Mouse (Mus musculus) R1 (cell line): ENCODE measurements around the gene Unc119.

ENCODE experiments used
- DNase-seq: peaks from one replicate; pipeline ENCODE4 v3.0.0-alpha.2; 2018; ENCODE audit warnings: low read depth, low spot score

Unc119 gene

DNA sequence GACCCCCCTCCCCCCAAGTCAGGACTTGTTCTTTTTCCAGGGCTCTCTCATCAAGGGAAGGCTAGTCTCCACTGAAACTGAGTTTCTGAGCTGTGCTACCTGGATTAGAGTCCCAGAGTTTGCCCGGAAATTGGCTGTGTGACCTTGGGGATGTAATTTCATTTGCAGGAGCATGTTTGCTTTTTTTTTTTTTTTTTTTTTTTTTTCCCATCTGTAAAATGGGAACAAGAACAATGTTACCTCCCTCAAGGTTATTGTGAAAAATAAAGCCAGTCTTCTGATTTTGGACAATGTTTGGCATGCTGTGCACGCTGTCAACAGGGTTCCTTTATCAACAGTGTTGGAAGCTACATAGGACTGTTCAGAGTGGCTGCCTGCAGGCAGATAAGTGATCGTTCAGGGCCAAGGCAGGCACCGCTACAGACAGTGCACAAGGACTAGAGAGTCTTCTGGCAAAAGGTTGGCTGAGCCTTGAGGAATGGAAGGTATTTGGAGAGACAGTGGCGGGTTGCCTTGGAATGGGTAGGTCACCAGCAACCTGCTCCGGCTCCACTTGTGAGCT, 1.1 kb downstream of the Unc119 start:
- DNase-seq: no peak

GRCm38 (mm10) chr11:78344890-78345715, 1.8 kb downstream of the Unc119 start:
- no peak for DNase-seq

GRCm38 (mm10) chr11:78345801-78346200, 2.5 kb downstream of the Unc119 start:
- DNase-seq: no peak

- DNase-seq: no peak
Measured at GRCm38 (mm10) chr11:78346326-78347069, 3.2 kb downstream of the Unc119 start.

GRCm38 (mm10) chr11:78347070-78347754, 3.9 kb downstream of the Unc119 start:
- peak; percentile 77 for DNase-seq

DNA sequence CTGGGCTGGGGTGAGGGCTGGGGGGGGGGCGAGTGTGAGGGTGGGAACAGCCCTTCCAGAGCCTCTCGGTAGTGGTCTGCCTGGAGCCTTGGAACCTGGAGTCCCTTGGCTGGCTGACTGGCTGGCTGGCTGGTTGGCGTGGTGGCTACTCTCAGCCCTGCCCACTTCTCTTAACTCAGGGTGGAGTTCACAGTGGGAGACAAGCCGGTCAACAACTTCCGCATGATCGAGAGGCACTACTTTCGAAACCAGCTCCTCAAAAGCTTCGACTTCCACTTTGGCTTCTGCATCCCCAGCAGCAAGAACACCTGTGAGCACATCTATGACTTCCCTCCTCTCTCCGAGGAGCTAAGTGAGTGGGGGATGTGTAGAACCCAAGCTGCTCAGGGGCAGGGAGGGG, 4.6 kb downstream of the Unc119 start:
- DNase-seq: no peak

GRCm38 (mm10) chr11:78348474-78348873, 5.2 kb downstream of the Unc119 start:
- no peak for DNase-seq

GRCm38 (mm10) chr11:78349441-78350358, 6.4 kb downstream of the Unc119 start:
- DNase-seq: no peak

- DNase-seq: no peak
Measured at GRCm38 (mm10) chr11:78353081-78353480, 9.8 kb downstream of the Unc119 start.

DNA sequence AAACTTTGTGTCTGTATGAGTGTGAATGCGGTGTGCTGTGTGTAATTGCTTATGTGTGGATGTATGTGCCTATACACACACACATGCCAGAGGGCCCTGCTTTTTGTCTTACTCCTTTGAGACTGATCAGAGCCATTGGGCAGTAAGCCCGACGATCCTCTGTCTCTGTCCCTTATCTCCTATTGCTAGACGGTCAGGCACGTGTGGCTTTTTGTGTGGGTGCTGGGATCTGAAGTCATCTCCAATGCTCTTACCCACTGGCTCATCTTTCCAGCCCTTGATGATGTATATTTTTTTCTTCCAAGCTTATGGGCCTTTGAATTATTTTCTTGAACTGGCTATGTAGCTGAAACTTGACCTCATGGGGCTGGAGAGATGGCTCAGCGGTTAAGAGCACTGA, 11.6 kb downstream of the Unc119 start:
- DNase-seq: no peak

DNA sequence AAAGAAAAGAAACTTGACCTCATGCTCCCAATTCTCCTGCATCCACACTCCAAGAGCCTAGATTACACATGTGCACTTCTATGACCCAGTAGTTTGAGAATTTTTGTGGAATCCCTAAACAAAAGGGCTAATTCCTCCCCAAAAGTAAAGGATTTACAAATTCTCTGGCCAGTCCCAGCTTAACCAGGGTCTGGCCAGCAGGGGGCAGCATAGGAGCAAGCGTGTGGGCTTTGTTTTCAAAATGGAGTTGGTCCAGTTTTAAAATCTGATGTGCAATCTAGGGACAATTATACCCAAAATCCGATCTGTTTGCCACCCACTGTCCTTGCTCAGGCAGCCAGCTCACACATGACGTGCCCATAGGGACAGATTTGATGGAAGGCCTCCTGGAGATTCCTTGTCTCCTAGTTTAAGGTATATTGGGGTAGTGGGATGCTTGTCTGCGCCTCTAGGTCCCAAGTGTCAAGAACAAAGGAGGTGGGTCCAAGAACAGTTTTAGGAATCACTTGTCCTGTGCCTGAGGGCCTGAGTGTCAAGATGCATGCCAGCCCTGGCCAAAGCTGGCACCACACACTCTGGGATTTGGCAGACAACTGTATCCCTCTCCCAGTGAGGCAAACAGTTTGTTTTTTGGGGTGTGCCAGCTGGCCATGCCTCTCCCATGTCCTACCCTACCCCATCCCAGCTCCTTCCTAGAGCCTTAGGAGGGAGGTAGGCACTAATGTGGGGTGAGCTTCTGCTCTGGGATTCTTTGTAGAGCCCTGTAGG, 12.4 kb downstream of the Unc119 start:
- DNase-seq: peak; percentile 72

- DNase-seq: peak; percentile 82
Measured at GRCm38 (mm10) chr11:78358330-78359007, 15.2 kb downstream of the Unc119 start.

- DNase-seq: peak; percentile 94
Measured at GRCm38 (mm10) chr11:78360125-78360788, 17.0 kb downstream of the Unc119 start.

DNA sequence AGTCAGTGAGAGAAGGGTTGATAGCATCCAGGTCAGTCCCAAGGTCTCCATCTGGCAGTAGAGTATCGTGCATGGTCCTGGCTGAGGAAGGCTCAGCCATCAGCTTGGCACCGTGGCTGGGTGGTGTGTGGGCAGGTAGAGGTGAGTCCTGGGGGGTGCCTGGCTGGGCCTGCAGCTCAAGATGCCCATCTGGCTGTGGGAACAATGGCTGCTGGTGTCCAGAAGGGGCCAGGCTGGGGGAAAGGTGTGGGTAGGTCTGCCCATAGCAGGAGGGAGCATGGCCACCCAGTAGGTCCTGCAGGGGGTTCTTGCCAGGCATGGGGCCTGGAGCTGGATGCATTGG, 17.5 kb downstream of the Unc119 start:
- no peak for DNase-seq

DNA sequence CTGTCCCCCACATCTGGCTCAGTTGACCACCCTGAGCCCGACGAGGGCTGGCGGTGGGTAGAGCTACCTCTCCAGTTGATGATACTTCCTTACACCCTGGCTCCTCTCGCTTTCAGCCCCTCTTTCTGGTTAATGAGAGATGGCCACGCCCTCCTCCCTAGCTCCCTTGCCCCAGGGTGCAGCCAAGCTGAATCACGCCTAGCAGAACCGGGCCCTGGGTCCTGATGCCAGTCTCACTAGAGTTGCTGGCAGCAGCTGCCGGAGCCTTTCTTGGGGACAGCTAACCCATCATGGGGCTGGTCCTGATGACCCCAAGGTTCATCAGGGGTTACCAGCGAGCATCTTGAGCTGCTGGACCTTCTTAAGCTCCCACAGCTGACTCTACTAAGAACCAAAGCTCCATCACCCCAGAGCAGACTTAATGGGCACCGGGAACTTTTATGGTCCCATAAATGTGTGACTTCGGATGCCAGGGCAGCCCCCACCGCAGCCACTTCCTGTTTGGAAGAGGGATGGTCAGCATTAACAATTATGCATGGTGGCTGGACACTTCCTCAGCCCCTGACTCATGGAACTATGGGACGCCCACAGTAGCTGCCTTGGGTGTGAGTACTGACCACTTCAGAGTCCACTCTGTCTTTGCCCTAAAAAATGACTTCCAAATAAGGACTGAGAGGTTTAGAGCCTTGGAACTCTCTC, 20.2 kb downstream of the Unc119 start:
- no peak for DNase-seq

- no peak for DNase-seq
Measured at GRCm38 (mm10) chr11:78364103-78364502, 20.8 kb downstream of the Unc119 start.

DNA sequence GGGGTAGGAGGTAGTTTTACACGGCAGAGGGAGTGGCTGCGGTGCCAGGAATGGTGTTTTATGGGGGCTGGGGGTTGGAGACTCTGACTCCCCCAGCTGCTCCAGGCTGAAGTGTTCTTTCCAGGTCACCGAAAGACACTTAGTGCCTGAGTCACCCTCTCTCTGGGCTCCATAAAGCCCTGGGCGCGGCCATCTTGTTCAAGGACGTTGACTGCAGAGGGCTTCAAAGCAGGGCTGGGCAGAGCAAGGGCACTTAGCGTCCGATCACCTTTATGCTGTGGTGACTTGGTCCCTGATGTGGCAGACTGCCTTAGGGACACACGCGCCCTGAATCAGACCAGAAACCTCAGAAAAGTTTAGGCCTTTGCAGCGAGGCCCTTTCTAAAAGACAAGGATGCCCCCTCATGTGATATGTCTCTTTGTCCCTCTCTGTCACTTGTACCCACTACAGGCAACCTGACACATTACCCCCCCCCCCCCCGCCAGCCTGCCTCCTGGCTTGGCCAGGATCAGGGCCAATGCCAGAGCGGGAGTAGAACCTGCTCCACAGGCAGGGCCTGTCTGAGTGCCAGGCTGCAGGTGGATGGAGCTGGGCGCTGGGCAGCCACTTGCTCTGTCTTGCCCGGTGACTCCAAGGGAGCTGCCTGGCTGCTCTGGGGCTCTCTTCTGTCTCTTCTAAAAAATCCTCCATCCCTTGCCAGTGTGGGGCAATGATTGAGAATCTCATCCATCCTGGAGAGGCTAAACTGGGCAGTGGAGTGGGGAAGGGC, 24.4 kb downstream of the Unc119 start:
- no peak for DNase-seq

GRCm38 (mm10) chr11:78370389-78370788, 27.1 kb downstream of the Unc119 start:
- DNase-seq: peak; percentile 87
